Mouse (Mus musculus): ENCODE results near the gene Rnf144b. TPM values are rescaled to one million over a fixed set of nuclear protein-coding genes. Genes with fewer than 3 reads are reported as not detected.

Gene Rnf144b
- polyA plus RNA-seq, 1 experiment from 2014 or later, result 1.6 TPM

GRCm38 (mm10) chr13:47225802-47226201 is 103.3 kb downstream of the Rnf144b start:
- H3K4me2 ChIP-seq (ENCODE audit: low read length), result no peak overlapping the region
- no peak for DNase-seq (ENCODE audit: low spot score)
- WGBS, result 83% methylated on average over 9 of the region's 9 CpGs
- H3K27me3 ChIP-seq (ENCODE audit: insufficient read depth, low read length), result no peaks in the 10 kb centered on the region
- H3K27ac ChIP-seq, result no peak overlapping the region
- no peak overlapping the region for H3K4me3 ChIP-seq (replicated peaks; ENCODE audit: low read depth, low read length)
- ATAC-seq (replicated peaks; ENCODE audit: low FRiP score, low read depth), result no peak
- no peaks in the 10 kb centered on the region for H3K9me3 ChIP-seq (replicated peaks; ENCODE audit: low read length)
- TF ChIP-seq CTCF (IDR thresholded peaks at IDR 0.05; ENCODE audit: low read depth), result no peak
- no peaks in the 10 kb centered on the region for H3K4me1 ChIP-seq (replicated peaks; ENCODE audit: insufficient read depth, low read length)
- H3K9ac ChIP-seq (ENCODE audit: low read depth, low read length), result no peak overlapping the region
- no peaks in the 10 kb centered on the region for H3K36me3 ChIP-seq (ENCODE audit: insufficient read depth, low read length)

GRCm38 (mm10) chr13:47226521-47226920 is 104.1 kb downstream of the Rnf144b start:
- WGBS, result 90% methylated on average over 5 of the region's 5 CpGs

GRCm38 (mm10) chr13:47228201-47228600 is 105.7 kb downstream of the Rnf144b start:
- ATAC-seq (replicated peaks; ENCODE audit: low FRiP score, low read depth) (no peak), DNase-seq (ENCODE audit: low spot score) (no peak)
- no peak overlapping the region for H3K4me3 ChIP-seq (replicated peaks; ENCODE audit: low read depth, low read length)
- H3K36me3 ChIP-seq (ENCODE audit: insufficient read depth, low read length), result no peaks in the 10 kb centered on the region
- 92% methylated on average over 8 of the region's 8 CpGs for WGBS
- no peaks in the 10 kb centered on the region for H3K27me3 ChIP-seq (ENCODE audit: insufficient read depth, low read length)
- TF ChIP-seq CTCF (IDR thresholded peaks at IDR 0.05; ENCODE audit: low read depth), result no peak
- H3K9me3 ChIP-seq (replicated peaks; ENCODE audit: low read length), result no peaks in the 10 kb centered on the region
- no peak overlapping the region for H3K9ac ChIP-seq (ENCODE audit: low read depth, low read length)
- H3K27ac ChIP-seq, result no peak overlapping the region
- no peak overlapping the region for H3K4me2 ChIP-seq (ENCODE audit: low read length)
- H3K4me1 ChIP-seq (replicated peaks; ENCODE audit: insufficient read depth, low read length), result no peaks in the 10 kb centered on the region

More at GRCm38 (mm10) chr13:47226521-47226920, 104.1 kb downstream of the Rnf144b start:
- Histone ChIP-seq H3K4me3 (replicated peaks; ENCODE audit: low read depth, low read length) (no peak overlapping the region), H3K36me3 (ENCODE audit: insufficient read depth, low read length) (no peaks in the 10 kb centered on the region), H3K4me2 (ENCODE audit: low read length) (no peak overlapping the region), H3K9me3 (replicated peaks; ENCODE audit: low read length) (no peaks in the 10 kb centered on the region), H3K27ac (no peak overlapping the region), H3K27me3 (ENCODE audit: insufficient read depth, low read length) (no peaks in the 10 kb centered on the region), H3K4me1 (replicated peaks; ENCODE audit: insufficient read depth, low read length) (no peaks in the 10 kb centered on the region), H3K9ac (ENCODE audit: low read depth, low read length) (no peak overlapping the region)
- DNase-seq (ENCODE audit: low spot score), result no peak
- ATAC-seq (replicated peaks; ENCODE audit: low FRiP score, low read depth), result no peak
- TF ChIP-seq CTCF (IDR thresholded peaks at IDR 0.05; ENCODE audit: low read depth), result no peak

GRCm38 (mm10) chr13:47228626-47229190 is 106.3 kb downstream of the Rnf144b start:
- no peaks in the 10 kb centered on the region for H3K36me3 ChIP-seq (ENCODE audit: insufficient read depth, low read length)
- no peaks in the 10 kb centered on the region for H3K27me3 ChIP-seq (ENCODE audit: insufficient read depth, low read length)
- no peak overlapping the region for H3K4me2 ChIP-seq (ENCODE audit: low read length)
- no peaks in the 10 kb centered on the region for H3K9me3 ChIP-seq (replicated peaks; ENCODE audit: low read length)
- H3K4me1 ChIP-seq (replicated peaks; ENCODE audit: insufficient read depth, low read length), result no peaks in the 10 kb centered on the region
- ATAC-seq (replicated peaks; ENCODE audit: low FRiP score, low read depth) (no peak), DNase-seq (ENCODE audit: low spot score) (no peak)
- no peak overlapping the region for H3K4me3 ChIP-seq (replicated peaks; ENCODE audit: low read depth, low read length)
- no peak for TF ChIP-seq CTCF (IDR thresholded peaks at IDR 0.05; ENCODE audit: low read depth)
- H3K27ac ChIP-seq, result no peak overlapping the region
- WGBS, result 92% methylated on average over 12 of the region's 12 CpGs
- no peak overlapping the region for H3K9ac ChIP-seq (ENCODE audit: low read depth, low read length)

GRCm38 (mm10) chr13:47232163-47232562 is 109.7 kb downstream of the Rnf144b start:
- no peak for ATAC-seq (replicated peaks; ENCODE audit: low FRiP score, low read depth)

GRCm38 (mm10) chr13:47237376-47237775 is 114.9 kb downstream of the Rnf144b start:
- TF ChIP-seq CTCF (IDR thresholded peaks at IDR 0.05; ENCODE audit: low read depth), result no peak
- WGBS, result 88% methylated on average over 8 of the region's 8 CpGs
- no peak overlapping the region for H3K4me2 ChIP-seq (ENCODE audit: low read length)
- DNase-seq (ENCODE audit: low spot score), result no peak
- no peak overlapping the region for H3K9ac ChIP-seq (ENCODE audit: low read depth, low read length)
- no peaks in the 10 kb centered on the region for H3K9me3 ChIP-seq (replicated peaks; ENCODE audit: low read length)
- ATAC-seq (replicated peaks; ENCODE audit: low FRiP score, low read depth), result no peak
- no peaks in the 10 kb centered on the region for H3K4me1 ChIP-seq (replicated peaks; ENCODE audit: insufficient read depth, low read length)
- no peak overlapping the region for H3K27ac ChIP-seq
- H3K4me3 ChIP-seq (replicated peaks; ENCODE audit: low read depth, low read length), result no peak overlapping the region
- H3K36me3 ChIP-seq (ENCODE audit: insufficient read depth, low read length), result no peaks in the 10 kb centered on the region
- no peaks in the 10 kb centered on the region for H3K27me3 ChIP-seq (ENCODE audit: insufficient read depth, low read length)

More at GRCm38 (mm10) chr13:47232163-47232562, 109.7 kb downstream of the Rnf144b start:
- Histone ChIP-seq H3K36me3 (ENCODE audit: insufficient read depth, low read length) (no peaks in the 10 kb centered on the region), H3K9ac (ENCODE audit: low read depth, low read length) (no peak overlapping the region), H3K4me2 (ENCODE audit: low read length) (no peak overlapping the region), H3K27me3 (ENCODE audit: insufficient read depth, low read length) (no peaks in the 10 kb centered on the region), H3K4me1 (replicated peaks; ENCODE audit: insufficient read depth, low read length) (no peaks in the 10 kb centered on the region), H3K4me3 (replicated peaks; ENCODE audit: low read depth, low read length) (no peak overlapping the region), H3K9me3 (replicated peaks; ENCODE audit: low read length) (no peaks in the 10 kb centered on the region), H3K27ac (no peak overlapping the region)
- WGBS, result 84% methylated on average over 6 of the region's 6 CpGs
- no peak for DNase-seq (ENCODE audit: low spot score)
- no peak for TF ChIP-seq CTCF (IDR thresholded peaks at IDR 0.05; ENCODE audit: low read depth)

- Histone ChIP-seq H3K27ac (no peak overlapping the region), H3K27me3 (ENCODE audit: insufficient read depth, low read length) (no peaks in the 10 kb centered on the region), H3K4me2 (ENCODE audit: low read length) (no peak overlapping the region), H3K36me3 (ENCODE audit: insufficient read depth, low read length) (no peaks in the 10 kb centered on the region), H3K4me1 (replicated peaks; ENCODE audit: insufficient read depth, low read length) (no peaks in the 10 kb centered on the region), H3K4me3 (replicated peaks; ENCODE audit: low read depth, low read length) (no peak overlapping the region), H3K9ac (ENCODE audit: low read depth, low read length) (no peak overlapping the region), H3K9me3 (replicated peaks; ENCODE audit: low read length) (no peaks in the 10 kb centered on the region)
- DNase-seq (ENCODE audit: low spot score), result no peak
- ATAC-seq (replicated peaks; ENCODE audit: low FRiP score, low read depth), result no peak
- TF ChIP-seq CTCF (IDR thresholded peaks at IDR 0.05; ENCODE audit: low read depth), result no peak
- 65% methylated on average over 17 of the region's 17 CpGs for WGBS
Observed at GRCm38 (mm10) chr13:47238131-47238530, 115.7 kb downstream of the Rnf144b start.
